In genomic region chr9:83600286-83601048, GRCm38 (mm10) we compare ENCODE assay signal across 16 mouse cellular contexts. TPM values are rescaled to one million over a fixed set of nuclear protein-coding genes. Genes with fewer than 3 reads are reported as not detected.
DNase-seq lines count a peak whose midpoint lies in the region; ATAC-seq and TF ChIP-seq lines count a peak whose summit lies in the region.
"Had no signal": no experiment of that assay in that cellular context is flagged by ENCODE, and none has a peak within 500 bp of the region (broad histone marks: within the 10 kb centered on the region; RNA-seq: fewer than 3 reads in every experiment).

No protein-coding gene starts in this region.

- no peak overlapping the region for H3K9ac ChIP-seq in lung, embryonic 14.5 days
- H3K9ac ChIP-seq: hindbrain, embryonic 14.5 days; limb, embryonic 13.5 days; liver, postnatal 0 days had no signal

- peak overlapping the region; percentile 36; the same call in 1 of the 2 replicates for H3K27ac ChIP-seq in lung, embryonic 14.5 days (ENCODE audit: low read depth)
- H3K27ac ChIP-seq: hindbrain, embryonic 14.5 days; limb, embryonic 13.5 days had no signal

- H3K4me1 ChIP-seq in lung, embryonic 14.5 days (ENCODE audit: insufficient read depth), result 0 out of 2 replicates have a peak, but pooled peaks cover 2% of the 10 kb centered on the region

- no peak for ATAC-seq in lung, embryonic 14.5 days (ENCODE audit: insufficient read depth)
- ATAC-seq: liver, postnatal 0 days had no signal

- no peaks in the 10 kb centered on the region for H3K27me3 ChIP-seq in lung, embryonic 14.5 days (ENCODE audit: insufficient read depth, low read length)
- H3K27me3 ChIP-seq: limb, embryonic 13.5 days had no signal

- 71% methylated on average over 10 of the region's 10 CpGs for WGBS in lung, embryonic 14.5 days

- TF ChIP-seq CTCF in lung, embryonic 14.5 days (IDR thresholded peaks at IDR 0.05; ENCODE audit: low read depth), result no peak

- peak; percentile 70 for DNase-seq in cerebellum, adult 11-12 months
- no peak for DNase-seq in cerebellum, postnatal 4 days (ENCODE audit: low spot score in 2 of 2)
- DNase-seq in lung, embryonic 14.5 days, result no peak
- DNase-seq in lung, postnatal 10 days, result no peak
- peak; percentile 64 to 71 for DNase-seq in cerebellum, postnatal 14 days
- peak; percentile 28 for DNase-seq in mesoderm, embryonic 11.5 days (ENCODE audit: low read depth, low spot score)
- no peak for DNase-seq in natural killer cell, adult 2 months (ENCODE audit: low spot score in 2 of 2)
- no peak for DNase-seq in lung, postnatal 4 days
- DNase-seq: adrenal gland, postnatal 25 days; kidney, adult 9 months; liver, postnatal 0 days; thymus, postnatal 25 days had no signal

- H3K4me3 ChIP-seq in lung, embryonic 14.5 days (ENCODE audit: low read depth, low read length), result no peak overlapping the region
- H3K4me3 ChIP-seq: erythroblast, embryonic 14.5 days; limb, embryonic 13.5 days; myocyte had no signal

- H3K36me3 ChIP-seq in lung, embryonic 14.5 days (ENCODE audit: insufficient read depth), result peaks cover 4% of the 10 kb centered on the region; the same call in 1 of the 2 replicates
- H3K36me3 ChIP-seq: limb, embryonic 13.5 days had no signal

- no peak overlapping the region for H3K4me2 ChIP-seq in lung, embryonic 14.5 days
- H3K4me2 ChIP-seq: hindbrain, embryonic 14.5 days; limb, embryonic 13.5 days had no signal

- H3K9me3 ChIP-seq in lung, embryonic 14.5 days (ENCODE audit: low read depth, low read length), result no peaks in the 10 kb centered on the region
- H3K9me3 ChIP-seq: limb, embryonic 13.5 days had no signal

RNA-seq across cellular contexts. Expression of gene Sh3bgrl2, which starts 52.3 kb away (rescaled TPM):
- polyA plus RNA-seq in lung, embryonic 14.5 days (2014; fragmentation: Nextera tagmentation; extraction: Ambion mirVana), result 56.7 and 59.4 TPM in 2 replicates

Comparison
In these comparisons a context has a peak if more than half of its experiments do, and no peak if none do; other contexts are left out.
1. DNase-seq: peak in cerebellum, adult 11-12 months (single experiment), cerebellum, postnatal 14 days (2 of 2) and mesoderm, embryonic 11.5 days (single experiment); none in cerebellum, postnatal 4 days (0 of 2), lung, embryonic 14.5 days (single experiment), lung, postnatal 10 days (single experiment), natural killer cell, adult 2 months (0 of 2) and lung, postnatal 4 days (0 of 2).